Mouse (Mus musculus) heart, adult 2 months (tissue): ENCODE results near the gene Hesx1.

ENCODE experiments used
- CTCF ChIP-seq: fragments of 200-600 bp; IDR thresholded peaks from 2 replicates; pipeline ENCODE4 v1.8.1; 2022; ENCODE audit warnings: antibody characterized with exemption, mild to moderate bottlenecking, moderate library complexity
- EP300 ChIP-seq: fragments of 200-500 bp; IDR thresholded peaks from 2 replicates; pipeline ENCODE4 v1.6.1; 2011; ENCODE audit warnings: low read depth, low read length, control low read depth; ENCODE audit not compliant: insufficient read depth
- POLR2A ChIP-seq: fragments of 200-500 bp; IDR thresholded peaks from 2 replicates; pipeline ENCODE4 v1.6.1; 2011; ENCODE audit warnings: mild to moderate bottlenecking, low read depth, low read length, control low read depth; ENCODE audit not compliant: insufficient read depth

DNA sequence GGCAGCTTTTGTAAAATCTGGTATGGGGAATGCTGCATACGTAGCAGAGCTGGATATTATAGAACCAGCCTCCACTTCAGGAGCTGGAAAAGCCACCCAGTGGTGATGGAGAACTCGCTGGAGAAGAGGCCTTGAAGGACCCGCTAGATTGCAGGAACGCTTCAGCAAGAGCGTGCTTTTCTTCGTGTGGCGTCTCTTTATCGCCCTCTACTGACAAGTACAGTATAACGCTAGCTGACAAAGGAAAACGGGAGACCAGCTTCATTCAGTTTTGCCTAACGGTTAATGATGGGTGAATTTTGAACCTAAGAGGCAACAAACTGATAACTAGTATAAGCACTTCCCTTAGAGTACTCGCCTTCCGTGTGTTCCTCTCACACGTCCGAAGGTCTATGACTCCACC is 35.6 kb downstream of the Hesx1 start:
- TF ChIP-seq CTCF (peak; percentile 94), POLR2A (no peak), EP300 (0 out of 2 replicates have a peak, but pooled peaks have one; percentile 34)
